Mouse (Mus musculus) gonadal fat pad, adult 2 months (tissue): ENCODE results near the gene Tfap2a. TPM values are rescaled to one million over a fixed set of nuclear protein-coding genes. Genes with fewer than 3 reads are reported as not detected.

Source experiments
- polyA plus RNA-seq: library from polyadenylated mRNA; depleted of rRNA; stranded (reverse); fragments of >200 nt; gene quantifications from 2 replicates; pipeline ENCODE4 v1.2.3, GENCODE M21; 2012; rRNA removed

Tfap2a gene
- polyA plus RNA-seq, 1 experiment, result 10.5 TPM

Other genes with a start within 250 kb of the Tfap2a start
- 7.5 and 10.2 TPM in 2 replicates for gene Gcnt2, start 121.4 kb upstream of the Tfap2a start, polyA plus RNA-seq